Mouse (Mus musculus): Measurements from ENCODE around the gene Eno4. TPM values are rescaled to one million over a fixed set of nuclear protein-coding genes. Genes with fewer than 3 reads are reported as not detected.

Eno4 gene
- not detected for polyA plus RNA-seq (2015; fragmentation: Illumina TruSeq; extraction: RNeasy Lipid Tissue Mini Kit (QIAGEN cat#74804); ENCODE audit: insufficient read depth, low read depth, low replicate concordance)

DNA sequence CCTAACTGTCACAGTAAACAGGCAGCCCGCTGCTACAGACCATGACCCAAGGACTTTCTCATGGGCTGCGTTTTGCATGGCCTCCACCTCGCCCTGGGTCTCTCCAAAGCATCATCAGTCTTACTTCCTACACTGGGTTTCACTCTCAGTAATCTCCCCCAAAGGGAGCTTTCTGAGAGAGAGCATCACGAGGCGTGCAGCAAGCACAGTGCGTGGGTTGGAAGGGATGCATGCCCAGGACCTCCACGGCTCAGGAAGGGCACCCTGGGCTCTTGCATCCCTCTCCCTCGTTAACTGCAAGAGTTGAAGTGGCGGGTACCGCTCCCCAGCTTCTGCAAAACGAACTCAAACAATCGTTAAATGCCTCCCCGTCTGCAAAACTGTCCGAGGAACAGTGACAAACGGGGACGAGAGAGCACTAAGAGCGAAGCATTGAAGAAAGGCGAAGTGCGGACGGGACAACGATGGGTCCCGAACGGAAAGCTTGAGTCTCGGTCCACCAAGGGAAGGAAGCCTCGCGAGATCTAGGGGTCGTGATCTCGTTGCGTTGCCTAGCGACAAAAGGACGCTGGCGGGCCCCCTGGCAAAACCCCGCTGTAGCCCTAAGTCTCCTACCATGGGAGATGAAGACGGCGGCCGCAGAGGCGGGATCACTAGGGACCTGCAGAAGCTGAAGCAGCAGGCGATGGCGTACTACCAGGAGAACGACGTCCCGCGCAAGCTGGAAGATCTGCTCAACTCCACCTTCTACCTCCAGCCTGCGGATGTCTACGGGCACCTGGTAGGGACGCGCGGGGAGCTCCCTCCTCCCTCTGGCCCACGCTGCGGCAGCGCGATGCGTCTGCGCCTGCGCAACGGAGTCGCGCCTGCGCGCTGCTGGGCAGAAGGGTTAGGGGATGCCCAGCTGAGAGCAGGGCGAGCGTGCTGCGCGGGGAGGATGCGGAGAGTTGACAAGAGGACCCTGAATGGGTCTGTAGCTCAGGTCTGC, at the start of gene Eno4, which contains the start of gene Hspa12a:
TSS of gene Eno4 (plus strand) at position 585 of the 988 bp plus-strand sequence.
TSS of gene Hspa12a (minus strand) at position 814 of the 988 bp plus-strand sequence.

Other genes with a start within 250 kb of the Eno4 start
- gene Pnliprp1, start 214.5 kb upstream of the Eno4 start, polyA plus RNA-seq (2015; fragmentation: Illumina TruSeq; extraction: RNeasy Lipid Tissue Mini Kit (QIAGEN cat#74804); ENCODE audit: insufficient read depth, low read depth, low replicate concordance), result 14,549 TPM
- 1,263 TPM for gene Pnliprp2, start 183.7 kb upstream of the Eno4 start, polyA plus RNA-seq (2015; fragmentation: Illumina TruSeq; extraction: RNeasy Lipid Tissue Mini Kit (QIAGEN cat#74804); ENCODE audit: insufficient read depth, low read depth, low replicate concordance)
- gene 1700019N19Rik, start 149.0 kb upstream of the Eno4 start, polyA plus RNA-seq (2015; fragmentation: Illumina TruSeq; extraction: RNeasy Lipid Tissue Mini Kit (QIAGEN cat#74804); ENCODE audit: insufficient read depth, low read depth, low replicate concordance), result not detected
- gene Hspa12a, start 229 bp downstream of the Eno4 start, polyA plus RNA-seq (2015; fragmentation: Illumina TruSeq; extraction: RNeasy Lipid Tissue Mini Kit (QIAGEN cat#74804); ENCODE audit: insufficient read depth, low read depth, low replicate concordance), result 2.0 TPM
- gene Shtn1, start 132.7 kb downstream of the Eno4 start, polyA plus RNA-seq (2015; fragmentation: Illumina TruSeq; extraction: RNeasy Lipid Tissue Mini Kit (QIAGEN cat#74804); ENCODE audit: insufficient read depth, low read depth, low replicate concordance), result 5.7 TPM
- gene Vax1, start 226.6 kb downstream of the Eno4 start, polyA plus RNA-seq (2015; fragmentation: Illumina TruSeq; extraction: RNeasy Lipid Tissue Mini Kit (QIAGEN cat#74804); ENCODE audit: insufficient read depth, low read depth, low replicate concordance), result not detected